Mouse (Mus musculus) lung, postnatal 0 days (tissue): ENCODE data around the gene Pafah2. TPM values are rescaled to one million over a fixed set of nuclear protein-coding genes. Genes with fewer than 3 reads are reported as not detected.

Experiments
- ATAC-seq: fragments of 200-750 bp; cut with Nextera tagmentation; 2 replicates; pipeline ENCODE4 v1.8.0; 2017; ENCODE audit warnings: moderate library complexity
- DNase-seq: peaks from one replicate; pipeline ENCODE4 v3.0.0-alpha.2; 2016; ENCODE audit warnings: low spot score
- H3K27ac ChIP-seq: fragments of 300-500 bp; sonication (generic); 2 replicates; pipeline ENCODE4 v1.5.1; 2014; ENCODE audit warnings: antibody characterized with exemption, mild to moderate bottlenecking, low read length, mixed read lengths
- H3K27me3 ChIP-seq: fragments of 300-500 bp; sonication (generic); replicated peaks from 2 replicates; pipeline ENCODE4 v1.6.1; 2014; ENCODE audit warnings: low read length, mixed read lengths; ENCODE audit not compliant: insufficient read depth
- H3K36me3 ChIP-seq: fragments of 300-500 bp; sonication (generic); 2 replicates; pipeline ENCODE4 v1.6.1; 2014; ENCODE audit warnings: low read length, mixed read lengths; ENCODE audit not compliant: insufficient read depth
- H3K4me1 ChIP-seq: fragments of 300-500 bp; sonication (generic); 2 replicates; pipeline ENCODE4 v1.6.1; 2014; ENCODE audit warnings: antibody characterized with exemption, low read depth, low read length, mixed read lengths; ENCODE audit not compliant: insufficient read depth
- H3K4me2 ChIP-seq: fragments of 300-500 bp; sonication (generic); replicated peaks from 2 replicates; pipeline ENCODE4 v1.6.1; 2014; ENCODE audit warnings: low read depth, mild to moderate bottlenecking, low read length, moderate library complexity, mixed read lengths
- H3K4me3 ChIP-seq: fragments of 300-500 bp; sonication (generic); 2 replicates; pipeline ENCODE4 v1.5.1; 2014; ENCODE audit warnings: low read depth, low read length
- H3K9ac ChIP-seq: fragments of 300-500 bp; sonication (generic); replicated peaks from 2 replicates; pipeline ENCODE4 v1.6.1; 2014; ENCODE audit warnings: low read depth, mild to moderate bottlenecking
- H3K9me3 ChIP-seq: fragments of 300-500 bp; sonication (generic); 2 replicates; pipeline ENCODE4 v1.6.1; 2016; ENCODE audit warnings: low read length, mixed read lengths
- CTCF ChIP-seq: IDR thresholded peaks from 2 replicates; pipeline ENCODE4 v1.5.1; 2016; ENCODE audit warnings: antibody characterized with exemption, mild to moderate bottlenecking
- EP300 ChIP-seq: IDR thresholded peaks from 2 replicates; pipeline ENCODE4 v1.6.1; 2016; ENCODE audit warnings: antibody characterized with exemption, mild to moderate bottlenecking, control low read depth
- WGBS: fragments of 180-500 bp; shearing (Covaris S2); extraction: QIAGEN DNeasy Blood & Tissue Kit; methylation state at CpG from one replicate; pipeline ENCODE4 v1.1.7; 2014; 5-methylcytosine and 5-hydroxymethylcytosine counted together
- polyA plus RNA-seq: library from polyadenylated mRNA; unstranded; fragments of >200 nt; fragmentation: Nextera tagmentation; extraction: Ambion mirVana; gene quantifications from 2 replicates; pipeline ENCODE4 v1.2.1, GENCODE M21; 2015

Gene Pafah2
- polyA plus RNA-seq, 1 experiment from 2014 or later, result 14.1 TPM

GRCm38 (mm10) chr4:134445489-134445888 lies 49.4 kb downstream of the Pafah2 start:
- Histone ChIP-seq H3K9me3 (no peaks in the 10 kb centered on the region), H3K9ac (no peak overlapping the region), H3K27ac (no peak overlapping the region), H3K4me2 (no peak overlapping the region), H3K27me3 (no peaks in the 10 kb centered on the region), H3K4me1 (no peaks in the 10 kb centered on the region), H3K4me3 (no peak overlapping the region), H3K36me3 (no peaks in the 10 kb centered on the region)
- 20% methylated on average over 1 of the region's 1 CpGs for WGBS
- TF ChIP-seq CTCF, result no peak
- TF ChIP-seq EP300, result no peak
- no peak for ATAC-seq
- DNase-seq, result no peak

- DNase-seq, result peak; percentile 48
- no peaks in the 10 kb centered on the region for H3K27me3 ChIP-seq
- H3K4me1 ChIP-seq, result no peaks in the 10 kb centered on the region
- no peak overlapping the region for H3K27ac ChIP-seq
- 0 out of 2 replicates have a peak overlapping the region, but pooled peaks have one; percentile 8 for H3K4me2 ChIP-seq
- H3K9ac ChIP-seq, result no peak overlapping the region
- TF ChIP-seq CTCF (no peak), EP300 (no peak)
- 48% methylated on average over 18 of the region's 23 CpGs for WGBS
- peak; percentile 62 for ATAC-seq
- no peaks in the 10 kb centered on the region for H3K9me3 ChIP-seq
- H3K36me3 ChIP-seq, result no peaks in the 10 kb centered on the region
- no peak overlapping the region for H3K4me3 ChIP-seq
These were observed 51.8 kb downstream of the Pafah2 start for GRCm38 (mm10) chr4:134447966-134448365.

GRCm38 (mm10) chr4:134449595-134450391 lies 53.7 kb downstream of the Pafah2 start:
- Histone ChIP-seq H3K9me3 (no peaks in the 10 kb centered on the region), H3K27ac (no peak overlapping the region), H3K4me3 (no peak overlapping the region), H3K9ac (no peak overlapping the region), H3K27me3 (peaks cover 9% of the 10 kb centered on the region; the same call in 1 of the 2 replicates), H3K4me1 (no peaks in the 10 kb centered on the region), H3K36me3 (no peaks in the 10 kb centered on the region), H3K4me2 (no peak overlapping the region)
- no peak for TF ChIP-seq CTCF
- TF ChIP-seq EP300, result no peak
- no peak for ATAC-seq
- DNase-seq, result no peak
- 50% methylated on average over 12 of the region's 13 CpGs for whole genome bisulfite sequencing

GRCm38 (mm10) chr4:134450392-134451195 lies 54.5 kb downstream of the Pafah2 start:
- Histone ChIP-seq H3K27ac (no peak overlapping the region), H3K27me3 (peaks cover 9% of the 10 kb centered on the region; the same call in 1 of the 2 replicates), H3K9me3 (no peaks in the 10 kb centered on the region), H3K9ac (no peak overlapping the region), H3K4me2 (0 out of 2 replicates have a peak overlapping the region, but pooled peaks have one; percentile 14), H3K4me1 (no peaks in the 10 kb centered on the region), H3K36me3 (no peaks in the 10 kb centered on the region), H3K4me3 (no peak overlapping the region)
- WGBS, result 30% methylated on average over 20 of the region's 20 CpGs
- TF ChIP-seq CTCF, result no peak
- no peak for TF ChIP-seq EP300
- DNase-seq, result no peak
- no peak for ATAC-seq

GRCm38 (mm10) chr4:134451484-134451883 lies 55.4 kb downstream of the Pafah2 start:
- Histone ChIP-seq H3K9me3 (no peaks in the 10 kb centered on the region), H3K36me3 (no peaks in the 10 kb centered on the region), H3K27ac (no peak overlapping the region), H3K4me3 (no peak overlapping the region), H3K4me2 (0 out of 2 replicates have a peak overlapping the region, but pooled peaks have one; percentile 14), H3K9ac (no peak overlapping the region), H3K4me1 (no peaks in the 10 kb centered on the region), H3K27me3 (peaks cover 9% of the 10 kb centered on the region; the same call in 1 of the 2 replicates)
- ATAC-seq, result no peak
- peak; percentile 31 for DNase-seq
- TF ChIP-seq CTCF (no peak), EP300 (no peak)
- 50% methylated on average over 9 of the region's 9 CpGs for WGBS
